Mouse (Mus musculus) urinary bladder, postnatal 36 days (tissue): ENCODE measurements at regions not wholly inside any gene's neighbourhood (a gene's known extent, or its start where the extent isn't known, plus 50 kb on each side); places are given as distances from the start of the nearest gene placed in this dataset.

Experiments
- DNase-seq, 2 experiments: peaks; one replicate each; pipeline ENCODE4 v3.0.0; 2022; ENCODE audit warnings: low spot score in 2 of 2, mixed read lengths in 1 of 2

GRCm38 (mm10) chr10:95034566-95034965, 89.9 kb upstream of the Plxnc1 start:
- no peak for DNase-seq

GRCm38 (mm10) chr10:95032760-95033716, 88.4 kb upstream of the Plxnc1 start:
- DNase-seq = peak in 1 of 2 experiments; percentile 27

GRCm38 (mm10) chr10:95031371-95031770, 86.7 kb upstream of the Plxnc1 start:
- DNase-seq = no peak

GRCm38 (mm10) chr10:95030801-95031200, 86.2 kb upstream of the Plxnc1 start:
- DNase-seq = no peak

GRCm38 (mm10) chr10:95029554-95029953, 84.9 kb upstream of the Plxnc1 start:
- DNase-seq = no peak

- no peak for DNase-seq
Observed at GRCm38 (mm10) chr10:95025569-95026327, 81.1 kb upstream of the Plxnc1 start.

GRCm38 (mm10) chr10:95021209-95021608, 76.6 kb upstream of the Plxnc1 start:
- DNase-seq = no peak

GRCm38 (mm10) chr10:95016896-95017295, 72.3 kb upstream of the Plxnc1 start:
- no peak for DNase-seq

- DNase-seq = no peak
Observed at GRCm38 (mm10) chr10:95015298-95015951, 70.8 kb upstream of the Plxnc1 start.

GRCm38 (mm10) chr10:95013946-95014345, 69.3 kb upstream of the Plxnc1 start:
- DNase-seq = peak; percentile 32 to 69

- DNase-seq = no peak
Observed at GRCm38 (mm10) chr10:95013213-95013915, 68.7 kb upstream of the Plxnc1 start.

GRCm38 (mm10) chr10:95010333-95010732, 65.7 kb upstream of the Plxnc1 start:
- DNase-seq = no peak

- no peak for DNase-seq
Observed at GRCm38 (mm10) chr10:95009081-95009480, 64.4 kb upstream of the Plxnc1 start.

GRCm38 (mm10) chr10:95004065-95004763, 59.6 kb upstream of the Plxnc1 start:
- peak in 1 of 2 experiments; percentile 9 for DNase-seq

- DNase-seq = no peak
Observed at GRCm38 (mm10) chr10:95003621-95004020, 59.0 kb upstream of the Plxnc1 start.

- no peak for DNase-seq
Observed at GRCm38 (mm10) chr10:95001650-95002049, 57.0 kb upstream of the Plxnc1 start.

- DNase-seq = no peak
Observed at GRCm38 (mm10) chr10:94999716-95000115, 55.1 kb upstream of the Plxnc1 start.
